Mouse (Mus musculus) heart, postnatal 36 days (tissue): ENCODE data around the gene Soga1. TPM values are rescaled to one million over a fixed set of nuclear protein-coding genes. Genes with fewer than 3 reads are reported as not detected.

ENCODE experiments used
- DNase-seq, 2 experiments: peaks; one replicate each; pipeline ENCODE4 v3.0.0; 2021 to 2022
- intact Hi-C: fragments of 180-260 bp; cut with DNase I; formaldehyde crosslinking; loops from one replicate; pipeline ENCODE4 v1.15.1; 2025
- total RNA-seq, 2 experiments: library from RNA; stranded (reverse); gene quantifications; 2 replicates each; pipeline ENCODE4 v1.2.3; 2021

The Soga1 gene
- total RNA-seq = 10 to 100 TPM; 11.5 to 13.4 TPM

- intact Hi-C loops = loop anchor here (2.0 kb wide), 2 partner anchors 36 to 48 kb away; no protein-coding TSS in a partner anchor
- DNase-seq = peak; percentile 90 to 91
Measured at GRCm38 (mm10) chr2:157078793-157079700, at the start of gene Soga1. Gene Soga1 (minus strand): TSS chr2:157079254.

DNA sequence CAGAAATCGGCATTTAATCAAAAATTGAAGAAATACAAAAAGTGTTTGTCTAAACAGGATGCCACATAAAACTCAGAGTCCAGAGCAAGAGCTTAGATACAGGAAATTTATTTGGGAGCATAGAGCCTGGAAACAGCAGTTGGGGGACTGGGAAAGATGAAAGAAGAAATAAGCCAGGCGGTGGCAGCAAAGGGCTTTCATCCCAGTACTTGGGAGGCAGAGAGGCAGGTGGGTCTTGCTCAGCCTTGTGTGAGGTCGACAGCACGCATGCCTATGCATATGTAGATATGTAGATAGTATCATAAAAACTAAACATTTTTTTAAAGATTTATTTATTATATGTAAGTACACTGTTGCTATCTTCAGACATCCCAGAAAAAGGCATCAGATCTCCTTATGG lies 49.0 kb upstream of the Soga1 start:
- DNase-seq = no peak
- intact Hi-C loops = no loop called here

DNA sequence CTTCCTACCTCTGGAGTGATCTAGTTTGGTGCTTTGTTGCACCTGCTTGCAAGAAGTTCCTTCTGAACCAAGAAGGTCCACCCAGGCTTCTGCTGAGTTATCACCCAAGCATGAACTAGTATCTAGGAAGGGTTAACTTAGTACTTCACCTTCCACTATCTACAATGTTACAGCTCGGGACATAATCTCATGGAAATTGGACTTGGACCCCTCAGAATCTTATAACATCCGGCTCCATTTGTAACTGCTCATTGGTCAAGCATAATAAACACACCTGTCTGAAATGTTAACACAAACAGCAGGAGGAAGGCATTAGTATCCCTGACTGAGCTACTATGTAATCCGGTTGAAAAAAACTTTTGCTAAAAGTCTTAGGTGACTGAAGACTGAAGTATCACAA lies 48.3 kb upstream of the Soga1 start:
- intact Hi-C loops = no loop called here
- no peak for DNase-seq

GRCm38 (mm10) chr2:157125246-157125645 lies 46.2 kb upstream of the Soga1 start:
- no peak for DNase-seq
- intact Hi-C loops = no loop called here

DNA sequence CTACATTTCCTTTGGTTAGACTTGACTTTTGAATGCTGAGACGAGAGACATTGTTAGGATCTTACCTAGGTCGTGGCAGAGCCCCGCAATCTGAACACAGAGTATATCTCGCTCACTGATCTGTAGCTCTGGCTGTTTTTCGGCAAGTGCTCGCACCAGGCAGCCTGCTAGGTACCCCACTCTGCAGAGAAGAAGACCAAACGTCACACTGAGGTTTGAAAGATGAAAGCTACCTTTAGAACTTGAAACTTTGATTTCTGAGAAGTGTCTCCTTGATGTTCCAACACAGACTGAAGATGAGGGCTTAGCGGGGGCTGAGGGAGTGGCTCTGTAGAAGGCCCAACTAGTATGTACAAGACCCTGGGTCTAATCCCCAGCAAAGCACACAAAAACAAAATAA lies 42.7 kb upstream of the Soga1 start:
- intact Hi-C loops = no loop called here
- no peak for DNase-seq

DNA sequence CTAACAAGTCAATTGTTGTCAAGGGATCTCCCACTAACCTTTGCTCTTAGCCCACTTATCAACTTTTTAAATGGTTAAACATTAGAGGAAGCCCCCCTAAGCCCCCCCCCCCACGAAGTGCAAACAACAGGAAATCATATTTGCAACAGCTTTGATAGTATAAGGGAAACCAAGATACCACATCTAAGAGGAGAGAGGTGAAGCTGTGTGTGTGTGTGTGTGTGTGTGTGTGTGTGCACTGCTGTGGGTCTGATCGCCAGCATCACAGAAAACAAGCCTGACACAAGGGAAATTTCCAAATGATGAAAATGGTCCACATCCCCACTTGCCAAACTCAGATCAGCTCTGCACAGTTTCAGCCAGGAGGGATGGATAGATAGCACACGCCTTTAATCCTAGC lies 40.0 kb upstream of the Soga1 start:
- DNase-seq = no peak
- intact Hi-C loops = no loop called here

- no peak for DNase-seq
- intact Hi-C loops = no loop called here
Measured at GRCm38 (mm10) chr2:157118556-157118955, 39.5 kb upstream of the Soga1 start.

DNA sequence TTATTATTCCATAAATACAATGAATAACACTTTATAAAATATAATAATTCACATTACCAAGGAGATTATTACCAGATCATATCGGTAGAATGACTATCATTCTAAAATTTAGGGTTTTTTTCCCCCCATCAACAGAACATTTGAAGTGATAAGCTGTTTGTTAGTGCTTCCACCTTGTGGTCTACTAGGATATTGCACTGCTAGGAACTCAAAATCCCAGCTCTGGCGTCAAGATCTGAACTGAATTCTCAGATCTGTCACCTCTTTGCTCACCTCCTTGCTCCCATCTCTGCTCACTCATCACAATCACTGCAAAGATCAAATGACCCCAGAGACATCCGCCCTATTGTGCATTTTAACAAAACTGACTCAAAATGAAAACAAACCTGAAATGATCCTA lies 37.9 kb upstream of the Soga1 start:
- intact Hi-C loops = no loop called here
- DNase-seq = no peak

DNA sequence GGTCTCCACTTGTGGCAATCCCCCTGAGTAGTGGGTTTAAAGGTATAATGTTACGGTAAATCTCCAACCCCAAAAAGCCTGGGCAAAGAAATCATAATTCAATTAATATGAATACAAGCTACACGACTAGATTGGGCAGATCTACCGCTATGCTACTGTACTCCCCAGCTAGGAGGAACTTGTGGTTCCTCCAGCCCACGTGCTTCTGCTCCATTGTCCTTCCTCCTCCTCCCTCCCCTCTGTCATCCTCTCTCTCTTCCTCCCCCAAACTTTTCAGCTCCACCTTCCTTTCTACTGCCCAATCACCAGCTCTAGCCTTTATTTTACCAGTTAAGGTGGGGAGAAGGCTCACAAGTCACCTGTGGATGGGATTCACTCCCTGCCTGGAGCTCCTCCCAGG lies 29.2 kb upstream of the Soga1 start:
- DNase-seq = no peak
- intact Hi-C loops = no loop called here

DNA sequence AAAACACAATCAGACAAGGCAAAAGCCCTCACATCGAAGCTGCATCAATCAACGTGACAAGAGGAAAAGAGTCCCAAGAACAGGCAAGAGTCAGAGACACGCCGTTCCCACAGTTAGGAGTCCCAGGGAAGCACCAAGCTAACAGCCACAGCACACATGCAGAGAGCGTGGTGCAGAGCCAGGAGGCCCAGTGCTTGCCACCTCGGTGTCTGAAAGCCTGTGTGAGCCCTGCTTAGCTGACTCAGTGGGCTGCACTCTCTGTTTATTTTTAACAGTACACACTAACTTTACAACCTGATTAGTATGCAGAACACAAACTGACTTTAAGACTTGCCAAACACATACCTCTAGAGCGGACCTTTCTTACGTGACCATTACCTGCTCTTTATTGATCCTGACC lies 25.4 kb upstream of the Soga1 start:
- DNase-seq = no peak
- intact Hi-C loops = no loop called here

DNA sequence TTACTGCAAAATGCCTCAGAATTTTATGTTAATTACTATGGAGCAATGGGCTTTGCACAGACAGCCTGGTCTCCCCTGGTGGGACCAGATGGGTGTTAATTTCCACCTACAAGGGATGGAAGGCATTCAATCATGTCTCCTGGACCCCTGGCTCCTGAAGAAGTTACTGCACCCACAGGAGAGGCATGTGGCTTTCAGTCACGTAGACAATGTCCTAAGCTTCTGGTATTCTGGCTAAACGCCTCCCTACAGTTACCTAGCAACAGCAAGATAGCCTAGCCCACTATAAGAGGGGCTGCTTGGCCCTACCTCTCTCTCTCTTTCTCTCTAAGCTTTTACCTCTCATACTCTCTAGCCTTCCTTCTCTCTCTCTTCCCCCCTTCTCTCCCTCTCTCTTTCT lies 23.2 kb upstream of the Soga1 start:
- intact Hi-C loops = no loop called here
- DNase-seq = no peak

GRCm38 (mm10) chr2:157101650-157102049 lies 22.6 kb upstream of the Soga1 start:
- intact Hi-C loops = no loop called here
- no peak for DNase-seq

GRCm38 (mm10) chr2:157100319-157100605 lies 21.2 kb upstream of the Soga1 start:
- intact Hi-C loops = no loop called here
- no peak for DNase-seq

DNA sequence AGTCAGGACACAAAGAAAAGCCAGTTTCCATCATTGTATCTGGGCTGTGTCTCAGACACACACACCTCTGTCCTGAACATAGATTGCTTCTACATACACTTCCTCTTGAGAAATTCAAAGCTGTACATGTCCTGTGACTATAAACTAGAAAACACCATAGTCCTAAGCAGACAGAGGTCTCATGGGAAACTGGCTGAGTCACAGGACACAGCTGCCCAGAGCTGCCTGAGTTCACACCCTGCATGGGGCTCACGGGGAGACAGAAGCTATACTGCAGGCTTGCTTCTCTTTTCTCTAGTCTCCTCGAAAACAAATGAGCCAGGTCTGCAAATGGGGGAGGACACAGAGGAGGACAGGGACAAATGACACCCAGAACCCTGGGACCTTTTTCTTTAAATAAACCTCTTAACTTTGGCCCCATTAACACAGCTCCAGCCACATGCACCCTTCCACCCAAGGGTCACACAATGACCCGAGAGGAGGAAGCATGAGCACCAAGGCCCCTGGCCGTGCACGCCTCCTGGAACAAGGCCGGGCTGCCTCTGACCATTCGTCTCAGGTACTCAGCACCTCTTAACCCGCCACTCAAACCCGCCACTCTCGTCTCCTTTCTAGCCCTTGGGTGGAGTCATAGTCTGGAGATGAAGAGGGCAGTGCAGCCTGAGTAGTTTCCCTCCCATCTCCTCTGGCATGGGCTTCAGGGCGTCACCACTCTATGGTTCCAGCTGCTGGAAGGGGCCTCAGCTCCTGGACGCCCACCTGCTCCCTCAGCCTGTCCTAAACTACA lies 20.7 kb upstream of the Soga1 start:
- intact Hi-C loops = no loop called here
- DNase-seq = no peak

GRCm38 (mm10) chr2:157095005-157095755 lies 16.1 kb upstream of the Soga1 start:
- intact Hi-C loops = loop anchor here (1.0 to 2.0 kb wide), 4 partner anchors 52 to 220 kb away; no protein-coding TSS in a partner anchor
- peak; percentile 72 to 82 for DNase-seq

- no peak for DNase-seq
- intact Hi-C loops = loop anchor here (5.0 kb wide), 1 partner anchor 280 kb away; no protein-coding TSS in a partner anchor
Measured at GRCm38 (mm10) chr2:157092024-157092423, 13.0 kb upstream of the Soga1 start.

DNA sequence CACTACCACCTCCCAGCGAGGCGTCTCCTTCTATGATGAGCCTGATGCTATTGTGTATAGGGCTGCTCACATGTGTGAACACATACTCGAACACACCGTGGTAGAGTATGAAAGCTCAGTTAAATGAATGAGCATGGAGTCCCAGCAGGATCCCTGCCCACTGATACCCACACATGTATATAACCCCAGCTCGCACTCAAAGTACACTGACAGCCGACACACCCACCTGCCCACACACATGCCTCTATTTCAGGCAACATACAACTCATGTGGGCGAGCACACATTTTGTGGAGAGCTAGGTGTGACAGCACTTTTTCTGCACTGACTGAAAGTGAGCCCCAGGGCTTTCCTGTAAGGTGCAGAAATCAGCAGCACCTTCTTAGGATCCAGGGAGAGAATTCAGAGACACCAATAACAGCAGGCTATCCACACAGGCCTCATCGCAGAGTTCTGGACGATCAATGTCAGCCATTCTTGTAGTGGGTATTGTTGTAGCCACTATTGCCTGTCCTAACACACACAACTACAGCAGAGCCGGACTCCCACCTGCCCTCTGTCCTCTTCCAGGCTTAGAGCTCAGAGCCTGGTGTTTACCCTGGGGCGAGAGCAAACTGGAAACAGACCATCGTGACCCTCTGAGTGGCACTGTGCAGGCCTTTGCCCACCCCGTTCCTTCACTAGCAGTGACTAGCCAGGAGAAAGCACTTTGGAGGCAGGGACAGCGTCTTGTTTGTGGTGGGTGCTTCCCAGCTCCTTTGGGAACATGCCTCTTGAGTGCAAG lies 8.7 kb upstream of the Soga1 start:
- intact Hi-C loops = no loop called here
- DNase-seq = no peak

DNA sequence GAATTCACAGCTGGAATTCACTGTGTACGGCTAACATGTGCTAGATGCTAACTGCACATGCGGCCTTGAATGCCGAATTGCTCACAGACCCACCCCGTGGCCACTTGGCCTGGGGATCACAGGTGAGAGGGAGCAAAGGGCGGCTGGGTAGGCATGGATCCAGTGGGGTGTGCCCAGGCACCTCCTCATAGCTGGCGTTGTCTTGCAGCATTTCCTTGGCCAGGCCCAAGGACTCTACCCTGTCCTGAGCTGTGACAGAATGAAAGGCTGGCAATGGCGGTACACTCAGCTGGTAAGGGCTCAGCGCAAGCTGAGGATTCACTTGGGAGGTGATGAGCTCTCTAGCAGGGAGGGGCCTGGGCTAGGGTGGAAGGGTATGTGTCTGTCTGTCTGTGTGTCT lies 7.7 kb upstream of the Soga1 start, which contains the start of gene Tldc2:
Gene Tldc2 (plus strand): TSS at position 260 of the 400 bp plus-strand sequence.
- intact Hi-C loops = no loop called here
- no peak for DNase-seq

GRCm38 (mm10) chr2:157084831-157085585 lies 6.0 kb upstream of the Soga1 start:
- DNase-seq = no peak

DNA sequence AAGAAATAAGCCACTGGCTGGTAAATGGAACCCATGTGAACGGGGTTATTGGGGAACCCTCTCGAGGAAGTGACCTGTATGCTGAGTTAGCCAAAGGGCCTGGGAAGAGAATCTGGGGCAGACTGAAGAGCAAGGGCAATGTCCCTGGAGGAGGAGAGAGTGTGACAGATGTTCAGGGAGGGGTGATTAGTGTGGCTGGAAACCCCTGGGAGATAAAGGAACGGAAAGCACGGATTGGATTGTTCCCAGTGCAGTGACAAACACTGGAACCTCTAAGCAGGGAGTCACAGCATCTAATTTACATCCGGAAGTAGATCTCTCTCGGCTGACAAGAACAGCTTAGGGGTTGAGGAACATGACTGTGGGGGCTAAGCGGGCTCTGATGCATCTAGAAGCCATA lies 2.9 kb upstream of the Soga1 start:
- intact Hi-C loops = no loop called here
- DNase-seq = no peak

More at GRCm38 (mm10) chr2:157084831-157085585, 6.0 kb upstream of the Soga1 start:
- intact Hi-C loops = no loop called here
